Mouse (Mus musculus): ENCODE measurements around the gene Cldn10. TPM values are rescaled to one million over a fixed set of nuclear protein-coding genes. Genes with fewer than 3 reads are reported as not detected.

Gene Cldn10
- polyA plus RNA-seq, 1 experiment from 2014 or later, result 1.7 TPM

DNA sequence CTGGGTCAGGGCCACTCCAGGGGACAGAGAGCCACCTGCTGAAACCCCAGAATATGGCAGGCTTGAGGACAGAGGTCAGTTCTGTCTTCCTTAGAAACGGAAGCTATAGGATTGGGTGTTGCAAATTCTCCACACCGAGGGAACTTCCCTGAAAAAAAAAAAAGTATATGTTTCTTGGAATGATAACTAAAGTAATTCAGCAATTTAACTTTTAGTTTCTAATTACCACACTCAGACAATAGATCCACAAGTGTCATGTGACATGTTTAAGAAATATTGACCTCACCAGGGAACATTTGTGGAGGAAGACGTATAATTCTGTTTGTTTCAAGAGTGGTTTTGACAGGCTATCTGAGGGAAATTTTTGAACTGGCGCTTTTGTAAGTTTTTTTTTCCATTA lies 43.9 kb downstream of the Cldn10 start:
- H3K4me1 ChIP-seq, result peaks cover 6% of the 10 kb centered on the region
- no peak overlapping the region for H3K9ac ChIP-seq
- H3K4me3 ChIP-seq, result no peak overlapping the region
- no peak overlapping the region for H3K27ac ChIP-seq
- no peaks in the 10 kb centered on the region for H3K36me3 ChIP-seq
- H3K9me3 ChIP-seq, result no peaks in the 10 kb centered on the region
- H3K27me3 ChIP-seq, result no peaks in the 10 kb centered on the region
- WGBS, result 69% methylated on average over 4 of the region's 4 CpGs
- ATAC-seq (ENCODE audit: insufficient number of reproducible peaks, insufficient read depth, low FRiP score, low TSS enrichment), result no peak
- H3K4me2 ChIP-seq (replicated peaks), result no peak overlapping the region

DNA sequence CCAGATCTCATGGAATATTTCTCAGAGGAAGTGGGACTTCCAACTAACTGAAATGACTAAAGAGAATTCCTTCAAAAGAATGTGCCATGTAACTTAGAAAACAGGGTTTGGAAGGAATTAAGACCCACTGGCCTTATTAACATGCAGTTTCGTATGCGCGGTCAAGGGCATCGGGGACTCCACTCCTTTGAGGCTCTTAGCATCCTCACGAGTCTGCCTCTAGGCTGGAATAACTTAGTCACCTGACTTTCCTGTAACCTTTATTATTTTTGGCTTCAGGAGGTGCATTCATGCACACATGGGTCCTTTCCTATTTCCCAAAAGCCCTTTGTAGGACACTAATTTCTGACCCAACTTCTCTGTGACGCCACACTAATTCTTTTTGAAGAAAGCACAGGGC lies 45.5 kb downstream of the Cldn10 start:
- Histone ChIP-seq H3K27me3 (no peaks in the 10 kb centered on the region), H3K9ac (no peak overlapping the region), H3K4me2 (replicated peaks) (no peak overlapping the region), H3K36me3 (no peaks in the 10 kb centered on the region), H3K9me3 (no peaks in the 10 kb centered on the region), H3K4me1 (peaks cover 6% of the 10 kb centered on the region), H3K27ac (no peak overlapping the region), H3K4me3 (no peak overlapping the region)
- no peak for ATAC-seq (ENCODE audit: insufficient number of reproducible peaks, insufficient read depth, low FRiP score, low TSS enrichment)
- 79% methylated on average over 6 of the region's 6 CpGs for WGBS

DNA sequence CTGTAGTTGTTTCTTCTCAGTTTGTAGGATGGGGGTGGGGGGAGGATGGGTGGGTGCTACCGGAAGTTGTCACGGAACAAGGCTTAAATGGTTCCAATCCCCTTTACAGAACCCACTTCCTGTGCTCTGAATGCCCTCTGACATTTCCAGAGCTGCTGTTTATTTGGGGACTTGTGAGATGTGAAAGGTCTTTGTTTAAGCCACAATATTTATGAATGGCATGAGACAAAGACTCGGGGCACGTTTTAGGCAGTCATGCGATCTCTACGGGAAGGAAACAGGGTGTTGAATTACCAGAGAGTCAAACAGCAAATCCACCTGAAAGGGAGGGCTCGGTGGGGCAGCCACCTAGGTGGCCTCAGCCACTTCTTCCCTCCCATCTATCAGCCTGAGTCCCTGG lies 46.6 kb downstream of the Cldn10 start:
- Histone ChIP-seq H3K36me3 (no peaks in the 10 kb centered on the region), H3K9ac (no peak overlapping the region), H3K4me2 (replicated peaks) (peak overlapping the region; percentile 9; the same call in 1 of the 2 replicates), H3K4me3 (no peak overlapping the region), H3K4me1 (peaks cover 6% of the 10 kb centered on the region), H3K27ac (no peak overlapping the region), H3K9me3 (no peaks in the 10 kb centered on the region), H3K27me3 (no peaks in the 10 kb centered on the region)
- under 1% methylated on average over 7 of the region's 7 CpGs for WGBS
- no peak for ATAC-seq (ENCODE audit: insufficient number of reproducible peaks, insufficient read depth, low FRiP score, low TSS enrichment)

DNA sequence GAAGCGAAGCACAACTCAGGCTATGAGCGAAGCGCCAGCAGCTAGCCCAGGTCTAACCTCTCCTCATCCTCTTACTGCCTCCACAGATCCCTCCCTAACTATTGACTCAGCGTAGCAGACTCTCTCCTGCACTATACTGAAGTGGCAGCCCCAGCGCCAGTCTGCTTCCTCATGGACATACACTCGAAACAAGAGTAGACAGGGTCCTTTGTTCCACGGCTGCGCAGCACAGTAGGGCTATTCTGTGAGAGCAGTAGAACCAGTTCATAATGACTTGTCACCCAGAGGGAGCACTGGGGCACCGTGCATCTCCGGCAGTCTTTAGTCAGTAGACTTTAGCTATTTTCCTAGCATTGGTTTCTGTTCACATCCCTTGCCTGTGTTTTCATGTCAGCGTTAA lies 48.4 kb downstream of the Cldn10 start:
- no peak overlapping the region for H3K4me3 ChIP-seq
- H3K27me3 ChIP-seq, result no peaks in the 10 kb centered on the region
- H3K4me1 ChIP-seq, result peaks cover 6% of the 10 kb centered on the region
- H3K9ac ChIP-seq, result no peak overlapping the region
- WGBS, result 60% methylated on average over 11 of the region's 11 CpGs
- no peak for ATAC-seq (ENCODE audit: insufficient number of reproducible peaks, insufficient read depth, low FRiP score, low TSS enrichment)
- H3K4me2 ChIP-seq (replicated peaks), result no peak overlapping the region
- no peak overlapping the region for H3K27ac ChIP-seq
- H3K36me3 ChIP-seq, result no peaks in the 10 kb centered on the region
- no peaks in the 10 kb centered on the region for H3K9me3 ChIP-seq

DNA sequence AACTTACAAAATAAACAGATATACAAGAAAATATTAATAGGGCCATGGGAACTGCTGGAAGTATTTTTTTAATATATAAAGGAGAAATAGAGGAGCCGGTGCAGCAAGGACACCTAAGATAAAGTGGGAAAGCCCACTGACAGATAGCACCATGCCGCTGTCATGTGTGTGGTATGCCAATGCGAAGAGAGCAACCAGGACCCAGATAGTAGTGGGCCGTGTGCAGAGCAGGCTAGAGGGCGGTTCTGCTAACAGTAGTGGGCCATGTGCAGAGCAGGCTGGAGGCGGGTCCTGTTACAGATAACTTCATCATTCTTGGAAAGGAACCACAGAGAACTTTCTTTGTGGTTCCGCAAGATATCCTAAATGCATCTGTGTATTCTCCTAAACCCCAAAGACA lies 49.0 kb downstream of the Cldn10 start:
- no peaks in the 10 kb centered on the region for H3K36me3 ChIP-seq
- no peak overlapping the region for H3K4me3 ChIP-seq
- H3K4me2 ChIP-seq (replicated peaks), result no peak overlapping the region
- H3K4me1 ChIP-seq, result peaks cover 6% of the 10 kb centered on the region
- no peaks in the 10 kb centered on the region for H3K9me3 ChIP-seq
- no peak overlapping the region for H3K9ac ChIP-seq
- no peak overlapping the region for H3K27ac ChIP-seq
- WGBS, result 88% methylated on average over 7 of the region's 7 CpGs
- no peak for ATAC-seq (ENCODE audit: insufficient number of reproducible peaks, insufficient read depth, low FRiP score, low TSS enrichment)
- no peaks in the 10 kb centered on the region for H3K27me3 ChIP-seq

DNA sequence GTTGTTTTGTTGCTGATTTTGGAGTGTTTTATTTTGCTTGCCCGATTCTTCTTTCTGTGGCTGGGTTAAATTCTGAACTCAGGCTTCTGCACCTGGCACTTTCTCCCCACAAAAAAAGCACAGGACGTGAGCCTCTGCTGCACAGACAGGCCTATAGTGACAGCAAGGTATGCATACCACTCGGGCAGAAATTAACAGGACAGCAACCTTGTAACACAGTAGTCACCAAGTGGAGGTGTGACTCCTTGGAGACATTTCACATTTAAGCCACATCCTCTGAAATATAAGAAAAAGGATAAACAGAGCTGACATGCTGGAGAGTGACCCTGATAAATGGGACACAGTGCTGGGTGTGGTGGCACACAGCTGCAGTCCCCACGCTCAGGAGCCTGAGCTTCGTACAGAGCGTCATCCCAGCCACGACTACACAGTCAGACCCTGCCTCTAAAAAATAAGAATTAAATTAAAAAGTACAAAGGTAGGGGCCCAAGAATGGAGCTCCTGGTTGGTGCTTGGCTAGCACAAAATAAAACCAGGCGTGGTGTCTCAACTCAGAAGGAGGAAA lies 50.9 kb downstream of the Cldn10 start:
- Histone ChIP-seq H3K27me3 (no peaks in the 10 kb centered on the region), H3K9ac (no peak overlapping the region), H3K4me3 (no peak overlapping the region), H3K36me3 (no peaks in the 10 kb centered on the region), H3K9me3 (no peaks in the 10 kb centered on the region), H3K4me1 (peaks cover 6% of the 10 kb centered on the region), H3K27ac (no peak overlapping the region), H3K4me2 (replicated peaks) (no peak overlapping the region)
- ATAC-seq (ENCODE audit: insufficient number of reproducible peaks, insufficient read depth, low FRiP score, low TSS enrichment), result no peak
- WGBS, result 68% methylated on average over 8 of the region's 8 CpGs

DNA sequence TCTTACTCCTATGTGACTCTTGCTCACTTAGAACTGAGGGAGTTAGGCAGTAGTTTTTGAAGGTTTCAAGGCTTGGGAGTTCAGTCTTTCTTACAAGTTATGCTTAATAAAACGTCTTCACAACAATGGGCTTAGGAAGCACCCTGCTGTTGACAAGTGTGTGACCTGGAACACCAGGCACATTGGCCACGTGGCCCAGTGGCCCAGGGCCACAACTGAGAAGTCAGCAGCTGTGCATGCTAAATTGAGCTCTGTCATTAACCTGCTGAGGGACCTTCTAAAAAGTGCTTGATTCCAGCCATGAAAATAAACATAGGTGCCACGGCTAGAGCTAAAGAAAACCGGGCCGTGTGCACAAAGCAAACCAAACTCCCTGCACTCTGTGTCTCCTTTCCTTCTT lies 51.7 kb downstream of the Cldn10 start:
- H3K27me3 ChIP-seq, result no peaks in the 10 kb centered on the region
- WGBS, result 47% methylated on average over 5 of the region's 5 CpGs
- H3K27ac ChIP-seq, result no peak overlapping the region
- H3K9me3 ChIP-seq, result no peaks in the 10 kb centered on the region
- H3K4me3 ChIP-seq, result no peak overlapping the region
- no peak overlapping the region for H3K4me2 ChIP-seq (replicated peaks)
- peaks cover 2% of the 10 kb centered on the region; the same call in 1 of the 2 replicates for H3K4me1 ChIP-seq
- H3K36me3 ChIP-seq, result no peaks in the 10 kb centered on the region
- no peak overlapping the region for H3K9ac ChIP-seq
- ATAC-seq (ENCODE audit: insufficient number of reproducible peaks, insufficient read depth, low FRiP score, low TSS enrichment), result no peak

DNA sequence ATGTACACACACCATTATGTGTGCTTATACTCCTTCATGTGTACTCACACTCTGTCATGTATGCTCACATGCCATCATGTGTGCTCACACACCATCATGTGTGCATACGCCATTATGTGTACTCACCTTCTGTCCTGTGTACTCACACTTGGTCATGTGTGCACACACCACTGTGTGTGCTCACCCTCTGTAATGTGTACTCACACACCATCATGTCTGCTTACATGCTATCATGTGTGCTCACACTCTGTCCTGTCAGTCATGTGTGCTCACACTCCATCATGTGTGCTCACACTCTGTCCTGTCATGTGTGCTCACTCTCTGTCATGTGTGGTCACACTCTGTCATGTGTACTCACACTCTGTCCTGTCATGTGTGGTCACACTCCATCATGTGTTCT lies 52.3 kb downstream of the Cldn10 start:
- ATAC-seq (ENCODE audit: insufficient number of reproducible peaks, insufficient read depth, low FRiP score, low TSS enrichment), result 0 out of 2 replicates have a peak, but pooled peaks have one; percentile 30
- H3K27me3 ChIP-seq, result no peaks in the 10 kb centered on the region
- no peak overlapping the region for H3K27ac ChIP-seq
- no peaks in the 10 kb centered on the region for H3K4me1 ChIP-seq
- H3K9me3 ChIP-seq, result no peaks in the 10 kb centered on the region
- H3K4me2 ChIP-seq (replicated peaks), result no peak overlapping the region
- no peak overlapping the region for H3K9ac ChIP-seq
- no peaks in the 10 kb centered on the region for H3K36me3 ChIP-seq
- WGBS, result 90% methylated on average over 1 of the region's 1 CpGs
- no peak overlapping the region for H3K4me3 ChIP-seq

DNA sequence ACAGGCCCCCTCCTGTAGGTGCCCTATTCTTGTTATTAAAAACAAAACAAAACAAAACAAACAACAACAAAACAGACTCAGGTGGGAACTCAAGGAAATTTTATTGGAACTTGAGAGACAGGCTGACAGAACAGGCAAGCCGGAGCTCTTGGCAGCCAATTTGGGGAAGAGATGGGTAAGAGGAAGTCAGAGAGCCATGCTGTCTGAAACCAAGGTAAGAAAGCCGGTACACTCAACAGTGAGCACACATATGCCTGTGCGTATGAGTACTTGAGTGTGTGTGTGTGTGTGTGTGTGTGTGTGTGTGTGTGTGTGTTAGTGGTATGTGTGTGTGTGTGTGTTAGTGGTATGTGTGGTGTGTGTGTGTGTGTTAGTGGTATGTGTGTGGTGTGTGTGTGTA lies 54.6 kb downstream of the Cldn10 start:
- Histone ChIP-seq H3K4me2 (replicated peaks) (no peak overlapping the region), H3K4me1 (no peaks in the 10 kb centered on the region), H3K9ac (no peak overlapping the region), H3K4me3 (no peak overlapping the region), H3K27ac (no peak overlapping the region), H3K9me3 (no peaks in the 10 kb centered on the region), H3K36me3 (no peaks in the 10 kb centered on the region), H3K27me3 (no peaks in the 10 kb centered on the region)
- 91% methylated on average over 3 of the region's 3 CpGs for WGBS
- ATAC-seq (ENCODE audit: insufficient number of reproducible peaks, insufficient read depth, low FRiP score, low TSS enrichment), result no peak

DNA sequence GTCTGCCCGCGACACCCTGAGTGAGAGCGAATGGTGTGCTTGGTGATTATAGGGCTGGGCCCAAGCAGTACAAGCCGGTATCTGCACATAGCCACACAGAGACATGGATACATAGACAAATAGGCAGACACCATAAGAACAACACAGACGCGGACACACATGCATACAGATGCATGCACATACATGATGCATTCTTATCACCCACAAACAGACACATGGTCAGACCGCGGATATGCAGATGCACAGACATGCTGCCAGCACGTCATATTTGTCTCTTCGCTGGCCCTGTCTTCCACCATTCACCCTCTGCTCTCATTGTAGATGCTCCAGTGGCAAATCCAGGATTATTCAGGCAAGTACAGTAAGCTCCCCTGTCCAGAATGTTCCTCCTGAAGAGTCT lies 59.1 kb downstream of the Cldn10 start:
- Histone ChIP-seq H3K4me3 (no peak overlapping the region), H3K36me3 (no peaks in the 10 kb centered on the region), H3K9ac (no peak overlapping the region), H3K27ac (no peak overlapping the region), H3K9me3 (no peaks in the 10 kb centered on the region), H3K4me2 (replicated peaks) (no peak overlapping the region), H3K27me3 (no peaks in the 10 kb centered on the region), H3K4me1 (no peaks in the 10 kb centered on the region)
- 92% methylated on average over 10 of the region's 10 CpGs for WGBS
- no peak for ATAC-seq (ENCODE audit: insufficient number of reproducible peaks, insufficient read depth, low FRiP score, low TSS enrichment)

DNA sequence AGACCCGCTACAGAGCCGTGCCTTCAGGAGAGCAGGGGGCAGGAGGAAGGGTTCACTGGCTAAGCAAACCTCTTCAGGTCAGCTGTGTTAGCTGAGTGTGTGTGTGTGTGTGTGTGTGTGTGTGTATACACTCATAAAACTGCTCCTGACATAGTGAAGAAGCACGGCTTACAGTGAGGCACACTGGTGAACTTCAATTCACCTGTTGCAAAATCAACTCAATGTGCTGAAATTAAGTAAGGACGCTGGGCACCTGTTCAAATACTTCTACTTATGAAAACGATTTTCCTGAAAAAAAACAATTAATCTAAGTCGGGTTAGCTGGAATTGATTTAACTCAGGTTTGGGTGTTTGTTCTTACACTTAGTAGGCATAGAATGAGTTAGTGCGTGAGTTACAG lies 60.5 kb downstream of the Cldn10 start:
- Histone ChIP-seq H3K27me3 (no peaks in the 10 kb centered on the region; the same call in 1 of the 2 replicates), H3K4me2 (replicated peaks) (no peak overlapping the region), H3K9me3 (no peaks in the 10 kb centered on the region), H3K4me3 (no peak overlapping the region), H3K36me3 (no peaks in the 10 kb centered on the region), H3K4me1 (no peaks in the 10 kb centered on the region), H3K27ac (no peak overlapping the region), H3K9ac (no peak overlapping the region)
- 71% methylated on average over 7 of the region's 7 CpGs for WGBS
- ATAC-seq (ENCODE audit: insufficient number of reproducible peaks, insufficient read depth, low FRiP score, low TSS enrichment), result no peak

DNA sequence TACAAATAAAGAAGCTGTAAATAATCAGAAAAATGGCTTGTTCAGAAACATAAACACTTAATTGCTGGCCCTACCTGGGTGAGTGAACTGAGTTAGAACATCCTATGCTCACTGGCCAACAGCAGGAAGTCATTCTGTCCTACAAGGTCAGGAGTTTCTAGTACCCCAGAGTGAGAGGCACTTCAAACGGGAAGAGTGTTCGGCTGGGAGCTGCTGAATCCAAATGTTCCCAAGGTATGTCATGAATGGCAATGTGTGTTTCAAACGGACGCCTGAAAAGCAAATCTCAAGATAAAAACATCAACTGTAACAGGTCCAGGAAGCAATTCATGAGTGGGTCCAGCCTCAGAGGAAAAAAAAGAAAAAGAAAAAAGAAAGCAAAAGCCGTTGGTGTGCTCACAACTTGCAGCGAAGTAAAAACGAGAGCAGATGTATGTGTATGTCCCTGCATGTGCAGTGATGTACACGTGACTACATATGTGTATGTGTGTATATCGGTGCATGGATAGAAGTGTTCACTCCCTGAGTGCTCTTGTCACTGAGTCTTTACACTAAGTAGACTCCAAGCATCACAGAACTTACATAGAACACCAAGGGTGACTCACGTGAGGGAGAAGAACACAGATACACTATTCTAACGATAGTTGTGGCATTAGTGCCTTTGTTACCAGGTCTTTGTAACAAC lies 62.4 kb downstream of the Cldn10 start:
- WGBS, result 76% methylated on average over 11 of the region's 11 CpGs
- Histone ChIP-seq H3K27me3 (peaks cover 8% of the 10 kb centered on the region; the same call in 1 of the 2 replicates), H3K4me3 (no peak overlapping the region), H3K9me3 (no peaks in the 10 kb centered on the region), H3K9ac (no peak overlapping the region), H3K36me3 (no peaks in the 10 kb centered on the region), H3K27ac (no peak overlapping the region), H3K4me1 (peaks cover 3% of the 10 kb centered on the region; the same call in 1 of the 2 replicates), H3K4me2 (replicated peaks) (no peak overlapping the region)
- ATAC-seq (ENCODE audit: insufficient number of reproducible peaks, insufficient read depth, low FRiP score, low TSS enrichment), result no peak
